Mouse (Mus musculus) neutrophil, adult 65 days (primary cell): ENCODE measurements around the gene Cep19. TPM values are rescaled to one million over a fixed set of nuclear protein-coding genes. Genes with fewer than 3 reads are reported as not detected.

Experiments
- total RNA-seq: library from RNA; stranded (reverse); gene quantifications from 2 replicates; pipeline ENCODE4 v1.2.4, GENCODE M21; 2023

Cep19 gene
- total RNA-seq, result 33.1 and 41.5 TPM in 2 replicates

DNA sequence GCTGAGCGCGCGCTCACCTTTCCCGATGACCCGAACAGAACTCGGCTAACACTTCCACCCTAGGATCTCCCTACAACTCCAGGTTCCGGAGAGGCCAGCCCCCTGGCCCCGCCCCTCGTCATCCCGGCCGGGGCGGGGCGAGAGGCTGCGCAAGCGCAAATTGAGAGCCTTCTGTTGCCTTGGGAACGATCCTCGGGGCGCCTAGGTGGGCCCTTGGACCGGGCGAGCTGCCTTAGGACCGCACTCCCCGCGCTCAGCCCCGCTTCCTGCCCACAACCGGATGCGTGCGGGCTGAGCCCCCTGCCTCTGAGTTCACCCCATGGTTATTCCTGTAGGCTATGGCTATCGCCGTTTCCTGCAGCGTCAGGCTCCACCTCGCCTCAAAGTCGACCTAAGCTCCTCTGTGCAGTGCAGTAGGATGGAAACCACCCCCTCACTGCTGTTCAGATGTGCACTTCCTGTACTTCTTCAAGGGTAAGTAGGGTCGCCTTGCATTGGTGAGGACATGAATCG lies at the start of gene Cep19, which contains the start of gene Pigx:
Cep19 (plus strand) TSS at position 163 of the 513 bp plus-strand sequence.
Pigx (minus strand) TSS at position 103 of the 513 bp plus-strand sequence.

DNA sequence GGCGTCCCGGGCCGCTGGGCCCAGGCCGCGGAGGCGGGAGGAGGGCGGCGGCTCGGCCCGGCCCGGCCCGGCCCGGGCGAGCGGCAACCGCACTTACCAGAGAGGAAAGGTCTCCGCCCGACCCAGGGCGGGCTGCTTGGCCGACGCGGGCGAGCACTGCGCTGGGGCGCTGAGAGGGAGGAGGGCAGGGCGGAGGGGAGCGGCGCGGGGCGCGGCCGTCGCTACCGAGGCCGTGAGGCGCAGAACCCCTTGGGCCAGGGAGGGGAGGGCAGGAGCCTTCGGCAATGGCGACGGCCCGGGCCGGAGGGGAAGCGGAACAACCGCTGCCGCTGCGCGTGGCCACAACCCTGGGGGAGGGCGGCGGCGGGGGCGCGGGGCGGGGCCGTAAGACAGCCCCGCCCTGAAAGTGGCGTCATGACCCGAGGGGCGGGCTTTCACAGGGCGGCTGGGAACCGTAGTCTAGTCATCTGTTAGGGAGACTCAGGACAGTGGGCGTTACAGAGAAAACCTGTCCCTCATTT lies 20.5 kb upstream of the Cep19 start, which contains the start of gene Pak2:
Pak2 (minus strand) TSS at position 352 of the 521 bp plus-strand sequence.

Other genes with a start within 250 kb of the Cep19 start
- not detected in 2 replicates for gene Meltf, start 221.0 kb upstream of the Cep19 start, total RNA-seq
- not detected in 2 replicates for gene Pigz, start 165.9 kb upstream of the Cep19 start, total RNA-seq
- gene 0610012G03Rik, start 151.3 kb upstream of the Cep19 start, total RNA-seq, result 10.6 and 13.5 TPM in 2 replicates
- 12.0 and 13.7 TPM in 2 replicates for gene Ncbp2, start 151.3 kb upstream of the Cep19 start, total RNA-seq
- 10.4 and 16.2 TPM in 2 replicates for gene Senp5, start 96.5 kb upstream of the Cep19 start, total RNA-seq
- 97.0 and 112 TPM in 2 replicates for gene Pak2, start 20.5 kb upstream of the Cep19 start, total RNA-seq
- 37.4 and 49.3 TPM in 2 replicates for gene Pigx, start 60 bp upstream of the Cep19 start, total RNA-seq
- 114 and 161 TPM in 2 replicates for gene Nrros, start 65.8 kb downstream of the Cep19 start, total RNA-seq
- gene Bex6, start 80.0 kb downstream of the Cep19 start, total RNA-seq, result 2.9 and 3.9 TPM in 2 replicates
- gene Fbxo45, start 147.4 kb downstream of the Cep19 start, total RNA-seq, result 6.2 and 7.2 TPM in 2 replicates
- 7.9 and 8.3 TPM in 2 replicates for gene Wdr53, start 147.4 kb downstream of the Cep19 start, total RNA-seq
- 0.66 and 1.2 TPM in 2 replicates for gene Smco1, start 171.7 kb downstream of the Cep19 start, total RNA-seq
- 15.1 and 26.6 TPM in 2 replicates for gene Rnf168, start 177.7 kb downstream of the Cep19 start, total RNA-seq
- gene Ubxn7, start 232.5 kb downstream of the Cep19 start, total RNA-seq, result 56.3 and 65.4 TPM in 2 replicates